Mouse (Mus musculus) splenic B cell, adult 2 months (primary cell): ENCODE data around the gene Lbh.

Experiments
- DNase-seq: peaks from one replicate; pipeline ENCODE4 v3.0.0-alpha.2; 2011; ENCODE audit warnings: low read depth, low spot score
- H3K27me3 ChIP-seq: 2 replicates; pipeline ENCODE4 v1.6.1; 2012; ENCODE audit warnings: mild to moderate bottlenecking, low read length, moderate library complexity, mixed read lengths; ENCODE audit not compliant: control insufficient read depth, poor library complexity, insufficient read depth, severe bottlenecking
- H3K36me3 ChIP-seq: 2 replicates; pipeline ENCODE4 v1.6.1; 2012; ENCODE audit warnings: mild to moderate bottlenecking, low read length, moderate library complexity, mixed read lengths; ENCODE audit not compliant: control insufficient read depth, poor library complexity, insufficient read depth, severe bottlenecking

Gene Lbh

DNA sequence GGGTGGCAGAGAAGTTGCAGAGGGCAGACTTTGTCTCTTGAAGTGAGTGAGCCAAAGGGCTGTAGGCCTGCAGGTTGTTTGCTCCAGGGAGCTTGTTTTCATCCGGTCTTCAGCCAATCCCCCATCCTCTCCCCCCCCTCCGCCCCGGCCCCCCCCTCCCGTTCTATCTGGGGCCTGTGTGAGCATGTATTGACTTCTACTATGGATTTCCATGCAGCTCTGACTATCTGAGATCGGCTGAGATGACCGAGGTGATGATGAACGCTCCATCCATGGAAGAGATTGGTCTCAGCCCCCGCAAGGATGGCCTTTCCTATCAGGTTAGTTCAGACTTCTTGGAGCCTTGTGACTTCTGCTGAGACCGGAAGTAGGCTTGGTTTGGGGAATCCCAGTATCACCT, 2.9 kb downstream of the Lbh start:
- H3K36me3 ChIP-seq: peaks cover 20% of the 10 kb centered on the region
- DNase-seq: no peak

DNA sequence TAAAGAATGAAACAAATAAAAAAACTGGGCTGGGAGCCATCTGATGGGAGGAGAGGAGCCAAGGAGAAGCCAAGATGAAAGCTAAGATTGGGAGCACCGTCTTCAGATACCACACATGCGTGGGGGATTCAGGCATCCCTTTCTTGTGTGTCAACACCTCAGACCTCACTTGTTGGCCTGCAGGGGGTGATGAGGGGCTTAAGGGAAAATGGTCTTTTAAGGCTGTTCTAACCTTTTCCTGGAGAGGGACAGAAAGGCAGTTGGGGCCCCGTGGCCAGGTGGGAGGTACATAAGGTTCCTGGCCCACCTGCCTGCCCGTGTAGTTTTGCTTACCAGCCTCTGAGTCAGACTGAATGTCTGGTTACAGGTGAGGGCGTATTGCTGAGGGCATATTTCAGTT, 4.1 kb downstream of the Lbh start:
- H3K36me3 ChIP-seq: peaks cover 22% of the 10 kb centered on the region
- DNase-seq: no peak

More for the DNA sequence above, 2.9 kb downstream of the Lbh start:
- no peaks in the 10 kb centered on the region for H3K27me3 ChIP-seq

DNA sequence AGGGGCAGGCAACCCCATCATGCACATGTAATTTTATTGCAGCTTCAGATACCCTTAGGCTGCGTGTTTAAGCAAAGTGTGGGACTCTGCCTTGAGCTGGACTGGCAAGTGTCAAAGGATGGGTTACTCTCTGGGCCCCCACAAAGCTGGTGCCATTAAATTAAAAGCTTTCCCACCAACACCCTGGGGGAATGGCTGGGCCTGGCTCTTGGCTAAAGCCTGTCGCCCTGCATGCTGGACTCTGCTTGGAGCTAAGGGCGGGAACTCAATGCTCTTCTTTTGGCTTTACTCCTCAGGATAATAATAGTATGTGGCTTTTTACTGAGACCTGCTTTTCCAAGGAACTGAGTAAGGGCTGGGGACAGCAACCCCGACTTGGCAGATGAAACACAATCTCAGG, 5.2 kb downstream of the Lbh start:
- no peak for DNase-seq
- Histone ChIP-seq H3K36me3 (peaks cover 22% of the 10 kb centered on the region), H3K27me3 (no peaks in the 10 kb centered on the region)

More for the DNA sequence above, 4.1 kb downstream of the Lbh start:
- no peaks in the 10 kb centered on the region for H3K27me3 ChIP-seq

DNA sequence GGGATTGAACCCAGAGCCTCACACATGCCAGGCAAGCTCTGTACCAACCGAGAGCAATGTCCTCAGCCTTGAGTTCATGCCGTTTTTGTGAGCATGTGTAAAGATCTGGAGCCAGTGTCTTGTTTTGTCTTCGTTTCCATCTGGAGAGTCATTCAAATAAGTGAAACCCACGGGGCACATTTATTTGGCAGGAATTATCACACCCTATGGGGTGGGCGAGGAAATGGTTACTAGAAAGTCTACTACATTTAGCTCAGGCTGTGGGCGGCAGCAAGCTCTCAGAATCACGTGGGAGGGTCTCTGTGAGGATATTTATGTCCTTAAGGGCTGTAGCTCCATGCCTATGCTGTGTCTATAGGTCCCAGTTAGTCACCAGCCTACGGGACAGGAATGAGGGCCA, 6.2 kb downstream of the Lbh start:
- Histone ChIP-seq H3K27me3 (no peaks in the 10 kb centered on the region), H3K36me3 (peaks cover 26% of the 10 kb centered on the region)
- DNase-seq: no peak

DNA sequence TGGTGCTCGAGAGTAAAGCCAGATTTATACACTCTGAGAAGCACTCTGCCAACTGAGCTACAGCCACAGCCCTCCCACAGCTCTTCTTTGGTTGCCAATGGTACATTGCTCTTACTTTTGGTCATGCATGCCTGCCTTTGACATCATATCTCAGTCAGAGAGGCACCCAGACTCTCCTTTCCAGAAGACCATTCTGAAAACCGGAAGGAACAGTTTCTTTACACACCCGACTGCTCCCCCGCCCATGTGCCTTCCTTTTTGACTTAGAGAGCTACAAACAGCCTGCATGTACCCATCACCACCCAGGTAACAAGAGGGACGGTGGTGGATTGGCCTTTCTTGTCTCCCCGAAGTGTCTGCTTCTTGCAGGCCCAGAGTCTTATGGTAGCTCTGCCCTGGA, 7.0 kb downstream of the Lbh start:
- Histone ChIP-seq H3K27me3 (no peaks in the 10 kb centered on the region), H3K36me3 (peaks cover 28% of the 10 kb centered on the region)
- peak; percentile 92 for DNase-seq

DNA sequence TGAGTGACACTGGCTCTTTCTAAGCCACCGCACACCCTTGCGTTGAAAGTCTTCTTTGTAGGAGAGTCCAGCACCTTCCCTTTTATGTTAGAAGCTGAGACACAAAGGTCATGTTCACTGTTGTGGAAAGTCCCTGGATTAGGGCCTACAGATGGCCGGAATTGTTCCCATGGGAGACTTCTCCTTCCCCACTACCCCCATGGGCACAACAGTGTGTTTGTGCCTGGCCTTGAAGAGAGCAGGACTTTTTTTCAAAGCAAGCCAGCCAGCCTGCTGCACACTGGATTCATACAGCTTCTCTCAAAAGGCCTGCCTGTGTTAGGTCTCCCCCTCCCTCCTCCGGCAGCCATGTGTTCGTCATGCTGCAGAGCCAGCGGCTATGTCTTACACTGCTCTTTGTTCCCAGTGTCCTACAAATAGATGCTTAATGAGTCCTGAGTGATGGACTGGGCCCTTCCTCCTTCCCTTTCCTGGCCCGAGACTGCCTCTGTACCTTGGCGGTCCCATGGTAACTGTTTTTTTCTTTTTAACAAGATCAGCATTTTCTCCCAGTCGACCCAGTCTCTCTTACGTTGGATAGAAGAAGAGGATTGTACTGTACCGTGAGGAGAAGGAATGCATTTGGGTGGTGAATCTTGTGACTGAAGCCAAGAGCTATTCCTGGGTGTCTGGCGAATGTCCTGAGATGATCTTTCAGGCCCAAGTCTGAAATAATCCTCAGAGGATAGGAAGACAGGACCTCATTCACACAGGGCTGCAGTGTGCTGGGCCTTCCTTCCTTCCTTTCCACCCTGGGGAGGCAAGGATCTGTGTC, 7.9 kb downstream of the Lbh start:
- no peak for DNase-seq
- Histone ChIP-seq H3K36me3 (peaks cover 32% of the 10 kb centered on the region), H3K27me3 (no peaks in the 10 kb centered on the region)

DNA sequence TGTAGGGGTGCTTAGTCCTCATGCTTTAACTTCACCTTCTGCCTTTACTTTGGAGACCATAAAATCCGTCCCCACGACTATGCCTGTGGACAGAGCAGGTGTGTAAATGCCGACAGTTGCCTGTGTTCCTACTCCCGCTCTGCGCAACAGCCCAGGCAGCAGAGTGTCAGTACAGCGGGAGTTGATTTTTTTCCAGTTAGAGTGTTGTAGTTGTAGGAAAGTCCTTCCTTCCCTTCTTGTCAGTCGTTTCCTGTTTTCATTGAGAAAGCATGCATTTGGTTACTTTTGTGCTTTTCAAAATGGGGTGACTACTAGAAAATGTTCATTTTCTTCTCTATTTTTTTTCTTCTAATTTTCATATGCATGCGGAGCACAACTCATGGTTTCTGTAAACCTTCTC, 8.9 kb downstream of the Lbh start:
- H3K27me3 ChIP-seq: no peaks in the 10 kb centered on the region
- peaks cover 27% of the 10 kb centered on the region for H3K36me3 ChIP-seq
- no peak for DNase-seq

DNA sequence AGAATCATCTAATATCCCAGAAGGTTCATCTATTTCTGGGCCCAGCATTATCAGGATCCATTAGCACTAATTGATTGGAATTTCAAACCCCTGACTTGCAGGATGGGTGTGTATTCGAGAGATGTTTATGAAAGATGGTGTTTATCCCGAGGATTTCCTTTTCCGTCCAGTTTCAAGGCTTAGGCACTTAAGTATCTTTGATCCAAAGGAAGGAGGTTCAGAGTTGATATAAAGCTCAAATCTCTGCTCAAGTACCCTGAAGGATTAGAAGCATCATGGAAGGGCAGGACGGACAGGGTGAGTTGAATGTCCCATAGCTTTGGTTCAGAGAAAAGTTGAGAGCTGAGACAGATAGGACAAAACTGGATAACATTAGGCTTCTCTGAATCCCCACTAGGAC, 15.0 kb downstream of the Lbh start:
- no peak for DNase-seq
- H3K27me3 ChIP-seq: no peaks in the 10 kb centered on the region
- H3K36me3 ChIP-seq: peaks cover 26% of the 10 kb centered on the region

DNA sequence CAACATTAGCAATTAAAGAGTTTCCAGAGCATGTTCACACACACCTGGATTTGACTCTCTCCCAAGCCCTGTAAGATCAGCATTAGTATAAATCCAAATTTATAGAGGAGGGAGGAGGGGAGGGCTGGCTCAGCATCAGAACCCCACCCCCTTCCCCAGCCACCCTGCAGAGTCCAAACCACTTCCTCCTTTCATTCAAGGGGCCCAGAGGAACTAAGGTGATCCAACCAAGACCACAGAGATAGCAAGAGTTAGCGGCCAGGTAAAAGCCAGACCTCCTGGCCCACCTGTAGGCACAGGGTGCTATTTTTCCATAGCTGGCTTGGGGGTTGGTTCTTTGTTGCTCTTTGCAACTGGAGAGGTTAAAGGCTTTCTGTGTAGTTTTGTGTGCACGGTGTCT, 16.0 kb downstream of the Lbh start:
- Histone ChIP-seq H3K27me3 (no peaks in the 10 kb centered on the region), H3K36me3 (peaks cover 23% of the 10 kb centered on the region)
- DNase-seq: peak; percentile 84

DNA sequence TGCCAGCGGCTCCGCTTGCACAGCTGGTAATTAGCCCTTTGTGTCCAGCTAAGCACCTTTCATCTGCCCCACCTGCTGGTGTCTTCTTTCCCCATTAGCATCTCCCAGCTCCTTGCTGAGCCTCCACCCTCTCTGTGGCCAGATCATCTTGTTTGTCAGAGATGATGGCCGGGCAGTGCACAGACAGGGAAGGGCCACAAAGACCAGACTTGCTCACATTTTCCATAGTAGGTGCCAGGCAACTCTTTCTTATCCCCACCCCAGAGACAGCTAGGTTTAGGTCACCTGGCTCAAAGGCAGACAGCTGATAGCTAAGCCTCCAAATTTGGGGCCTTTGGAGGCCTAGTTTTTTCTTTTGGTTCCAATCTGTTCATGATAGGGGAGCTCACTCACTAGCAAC, 16.5 kb downstream of the Lbh start:
- Histone ChIP-seq H3K27me3 (no peaks in the 10 kb centered on the region), H3K36me3 (peaks cover 21% of the 10 kb centered on the region)
- DNase-seq: peak; percentile 38

DNA sequence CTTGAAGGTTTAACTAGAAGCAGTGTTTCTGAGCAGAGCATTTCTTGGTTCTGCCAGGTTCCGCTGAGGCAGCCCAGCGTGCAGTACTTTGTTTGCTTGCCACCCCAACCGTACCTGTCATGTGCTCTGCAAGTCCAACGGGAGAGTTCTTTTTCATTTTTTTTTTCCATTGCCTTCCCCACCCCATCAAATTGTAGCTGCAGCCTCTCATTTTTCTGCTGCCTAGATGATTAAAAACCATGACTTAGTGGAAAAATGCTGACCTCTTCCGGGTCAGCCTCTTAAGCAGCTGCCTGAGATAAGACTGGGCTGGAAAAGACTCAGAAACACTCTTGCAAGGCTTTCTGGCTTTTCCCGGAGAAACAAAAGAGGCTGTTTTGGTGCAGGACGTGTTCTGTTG, 17.8 kb downstream of the Lbh start:
- H3K27me3 ChIP-seq: no peaks in the 10 kb centered on the region
- DNase-seq: peak; percentile 54
- peaks cover 28% of the 10 kb centered on the region for H3K36me3 ChIP-seq

DNA sequence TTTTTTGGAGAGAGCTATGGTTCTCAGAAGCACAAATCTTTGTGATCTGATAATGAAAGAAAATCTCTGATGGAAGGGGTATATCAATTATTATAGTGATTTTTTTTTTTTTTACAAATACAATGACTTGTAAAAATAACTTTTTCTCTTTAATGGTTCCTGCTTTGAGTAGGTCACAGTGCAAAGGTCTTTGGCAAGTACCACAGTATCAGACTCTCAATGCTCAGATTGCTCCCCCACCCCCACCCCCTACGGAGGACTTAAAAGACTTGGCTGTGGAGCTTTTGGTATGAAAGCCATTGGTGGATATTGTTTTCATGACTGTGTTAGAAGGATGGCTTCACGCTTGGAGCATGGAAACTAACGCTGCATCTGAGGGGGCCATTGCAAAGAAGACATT, 18.2 kb downstream of the Lbh start:
- no peak for DNase-seq
- H3K36me3 ChIP-seq: peaks cover 27% of the 10 kb centered on the region
- H3K27me3 ChIP-seq: no peaks in the 10 kb centered on the region

DNA sequence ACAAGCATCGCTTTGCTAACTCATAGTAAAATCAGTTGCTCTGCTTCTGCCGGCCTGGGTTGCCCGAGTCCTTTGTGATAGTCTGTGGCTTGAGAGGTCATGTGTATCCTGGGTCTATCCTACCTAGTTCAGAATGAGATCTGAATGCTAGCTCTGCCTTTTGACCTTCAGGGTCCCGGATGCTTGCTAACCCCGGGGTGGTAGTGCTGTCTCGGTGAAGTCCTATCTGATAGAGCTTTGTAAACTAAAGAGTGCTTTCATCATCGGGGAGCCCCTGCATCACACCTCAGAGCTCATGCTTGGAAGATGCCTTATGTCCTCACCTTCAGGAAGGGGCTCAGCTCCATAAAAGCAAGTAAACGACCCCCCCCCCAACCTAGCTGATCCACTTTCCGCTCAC, 19.1 kb downstream of the Lbh start:
- Histone ChIP-seq H3K27me3 (no peaks in the 10 kb centered on the region), H3K36me3 (peaks cover 26% of the 10 kb centered on the region)
- DNase-seq: no peak

DNA sequence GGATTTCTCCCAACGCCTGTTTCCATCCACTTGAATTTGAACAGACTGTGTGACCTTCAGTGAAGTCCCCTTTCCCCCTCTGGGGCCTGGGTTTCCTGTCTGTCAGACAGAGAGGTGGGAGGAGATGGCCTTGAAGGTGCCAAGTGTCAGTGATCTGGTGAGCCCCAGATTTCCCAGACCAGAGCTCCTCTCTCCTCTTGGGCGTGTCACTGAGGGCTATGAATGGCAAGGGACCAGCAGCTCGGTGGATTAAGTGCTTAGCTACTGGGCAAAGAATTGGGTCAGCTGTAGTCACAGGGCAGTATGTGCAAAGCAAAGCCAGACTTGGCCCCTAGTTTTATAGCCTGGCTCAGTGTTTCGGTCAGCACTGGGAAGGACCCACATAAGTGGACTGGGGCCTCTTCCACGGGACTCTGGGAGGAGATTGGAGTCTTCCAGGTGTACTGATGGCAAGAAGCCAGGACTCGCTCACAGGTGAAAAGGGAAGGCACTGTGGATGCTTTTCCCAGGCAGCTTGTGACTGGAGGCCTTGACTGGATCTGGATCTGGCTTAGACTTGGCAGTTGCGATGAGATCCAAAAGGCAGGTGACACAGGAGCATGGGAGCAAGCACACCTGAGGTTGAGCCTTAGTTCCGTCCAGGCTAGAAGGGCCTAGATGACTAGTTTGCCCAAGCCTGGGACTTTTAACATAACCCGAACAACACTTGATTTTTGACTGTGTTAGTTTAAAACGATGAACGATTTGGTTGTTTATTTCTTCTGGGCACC, 20.1 kb downstream of the Lbh start:
- no peak for DNase-seq
- Histone ChIP-seq H3K27me3 (no peaks in the 10 kb centered on the region), H3K36me3 (peaks cover 28% of the 10 kb centered on the region)

DNA sequence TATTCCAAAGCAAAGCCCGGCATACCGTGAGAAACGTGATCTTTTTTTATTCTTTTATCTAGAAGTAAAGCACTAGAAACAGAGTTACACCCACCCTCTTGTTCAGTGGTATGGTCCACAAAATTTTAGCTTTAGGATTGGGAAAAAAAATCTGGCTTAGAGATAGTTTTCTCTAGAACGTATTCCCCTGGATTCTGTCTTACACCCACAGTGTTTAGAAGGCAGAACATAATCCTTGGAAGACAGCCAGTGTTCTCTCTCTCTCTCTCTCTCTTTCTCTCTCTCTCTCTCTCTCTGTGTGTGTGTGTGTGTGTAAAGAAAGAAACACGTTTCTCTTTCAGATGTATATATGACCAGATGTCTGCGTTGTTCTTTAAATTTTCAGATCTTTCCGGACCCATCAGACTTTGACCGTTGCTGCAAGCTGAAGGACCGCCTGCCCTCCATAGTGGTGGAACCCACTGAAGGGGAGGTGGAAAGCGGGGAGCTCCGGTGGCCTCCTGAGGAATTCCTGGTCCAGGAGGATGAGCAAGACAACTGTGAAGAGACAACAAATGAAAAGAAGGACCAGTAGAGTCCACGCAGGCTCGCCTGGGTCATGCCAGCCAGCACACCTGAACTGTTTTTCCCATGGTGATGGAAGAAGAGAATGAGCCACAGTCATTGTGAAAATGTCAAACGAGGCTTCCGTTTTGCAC, 20.9 kb downstream of the Lbh start:
- Histone ChIP-seq H3K36me3 (peaks cover 24% of the 10 kb centered on the region), H3K27me3 (no peaks in the 10 kb centered on the region)
- DNase-seq: no peak
